Mouse (Mus musculus) intestine, postnatal 0 days (tissue): ENCODE results near the gene Eed. TPM values are rescaled to one million over a fixed set of nuclear protein-coding genes. Genes with fewer than 3 reads are reported as not detected.

Source experiments
- ATAC-seq: fragments of 200-750 bp; cut with Nextera tagmentation; 2 replicates; pipeline ENCODE4 v1.8.0; 2017; ENCODE audit warnings: mild to moderate bottlenecking, moderate TSS enrichment, moderate library complexity
- H3K27ac ChIP-seq: fragments of 300-500 bp; sonication (generic); 2 replicates; pipeline ENCODE4 v1.5.1; 2014; ENCODE audit warnings: mild to moderate bottlenecking, low read depth, low read length, moderate library complexity
- H3K27me3 ChIP-seq: fragments of 300-500 bp; sonication (generic); replicated peaks from 2 replicates; pipeline ENCODE4 v1.6.1; 2014; ENCODE audit warnings: low read length, mixed read lengths; ENCODE audit not compliant: control insufficient read depth, insufficient read depth
- H3K36me3 ChIP-seq: fragments of 300-500 bp; sonication (generic); 2 replicates; pipeline ENCODE4 v1.6.1; 2014; ENCODE audit warnings: mild to moderate bottlenecking, moderate library complexity; ENCODE audit not compliant: control insufficient read depth, insufficient read depth
- H3K4me1 ChIP-seq: fragments of 300-500 bp; sonication (generic); replicated peaks from 2 replicates; pipeline ENCODE4 v1.6.1; 2014; ENCODE audit warnings: antibody characterized with exemption, low read length, mixed read lengths; ENCODE audit not compliant: control insufficient read depth, insufficient read depth
- H3K4me2 ChIP-seq: fragments of 300-500 bp; sonication (generic); replicated peaks from 2 replicates; pipeline ENCODE4 v1.6.1; 2014; ENCODE audit warnings: low read depth, mild to moderate bottlenecking, moderate library complexity
- H3K4me3 ChIP-seq: fragments of 300-500 bp; sonication (generic); 2 replicates; pipeline ENCODE4 v1.5.1; 2014; ENCODE audit warnings: low read depth, low read length
- H3K9ac ChIP-seq: fragments of 300-500 bp; sonication (generic); 2 replicates; pipeline ENCODE4 v1.6.1; 2014; ENCODE audit warnings: mild to moderate bottlenecking, low read depth, low read length
- H3K9me3 ChIP-seq: fragments of 300-500 bp; sonication (generic); 2 replicates; pipeline ENCODE4 v1.6.1; 2016; ENCODE audit warnings: mixed run types; ENCODE audit not compliant: control insufficient read depth
- CTCF ChIP-seq: sonication (generic); IDR thresholded peaks from 2 replicates; pipeline ENCODE4 v1.5.1; 2016; ENCODE audit warnings: low read depth, mild to moderate bottlenecking, control low read depth, antibody characterized with exemption, moderate library complexity
- WGBS: fragments of 180-500 bp; shearing (Covaris S2); extraction: QIAGEN DNeasy Blood & Tissue Kit; methylation state at CpG from one replicate; pipeline ENCODE4 v1.1.7; 2014; 5-methylcytosine and 5-hydroxymethylcytosine counted together
- polyA plus RNA-seq: library from polyadenylated mRNA; unstranded; fragments of >200 nt; fragmentation: Nextera tagmentation; extraction: Ambion mirVana; gene quantifications from 2 replicates; pipeline ENCODE4 v1.2.1, GENCODE M21; 2015

Eed gene
- polyA plus RNA-seq, 1 experiment from 2014 or later, result 33.7 TPM

DNA sequence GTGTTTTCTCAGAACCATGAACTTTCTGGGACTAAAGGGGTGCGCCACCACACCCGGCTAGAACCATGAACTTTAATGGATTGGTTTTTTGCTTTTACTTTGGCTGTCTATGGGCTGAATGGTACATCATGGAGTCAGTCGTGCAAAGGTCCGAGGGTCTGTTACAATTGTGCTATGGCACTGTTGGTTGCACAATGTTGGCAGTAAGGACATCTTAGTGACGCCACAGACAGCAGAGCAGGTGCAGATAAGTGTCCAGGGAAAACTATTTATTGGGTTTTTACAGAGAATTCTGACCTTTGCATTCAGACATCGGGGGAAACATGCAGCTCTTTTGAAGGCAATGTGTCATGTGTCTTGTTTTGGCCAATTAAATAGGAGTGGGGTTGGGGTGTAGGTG, 39.5 kb upstream of the Eed start:
- no peaks in the 10 kb centered on the region for H3K36me3 ChIP-seq
- ATAC-seq, result peak; percentile 64
- H3K4me2 ChIP-seq, result no peak overlapping the region
- H3K4me3 ChIP-seq, result no peak overlapping the region
- no peak overlapping the region for H3K9ac ChIP-seq
- TF ChIP-seq CTCF, result no peak
- H3K27me3 ChIP-seq, result no peaks in the 10 kb centered on the region
- no peaks in the 10 kb centered on the region for H3K4me1 ChIP-seq
- no peaks in the 10 kb centered on the region for H3K9me3 ChIP-seq
- peak overlapping the region; percentile 22 for H3K27ac ChIP-seq
- WGBS, result 61% methylated on average over 6 of the region's 6 CpGs

DNA sequence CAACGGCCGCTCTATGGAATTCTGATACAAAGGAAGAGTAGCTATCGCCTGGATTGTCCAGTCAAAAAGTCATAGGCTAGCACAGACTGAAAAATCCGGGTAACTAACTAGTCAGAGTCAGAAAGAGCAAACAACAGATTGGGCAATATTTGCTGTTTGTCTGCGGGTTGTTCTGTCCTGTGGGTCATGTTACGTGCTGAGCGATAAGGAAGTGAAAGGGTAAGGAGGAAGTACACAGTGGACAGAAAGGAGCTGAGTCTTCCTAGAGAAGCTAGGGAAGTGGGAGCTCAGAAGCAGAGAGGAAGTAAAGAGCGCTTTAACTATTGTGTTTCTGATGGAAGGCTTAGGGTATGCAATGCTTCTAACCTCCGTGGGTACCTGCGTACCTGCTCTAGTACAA, 38.8 kb upstream of the Eed start:
- peak overlapping the region; percentile 22 for H3K27ac ChIP-seq
- no peaks in the 10 kb centered on the region for H3K36me3 ChIP-seq
- no peak for TF ChIP-seq CTCF
- H3K9ac ChIP-seq, result no peak overlapping the region
- 46% methylated on average over 10 of the region's 10 CpGs for WGBS
- H3K4me1 ChIP-seq, result no peaks in the 10 kb centered on the region
- H3K4me2 ChIP-seq, result no peak overlapping the region; the same call in 1 of the 2 replicates
- peak; percentile 83 for ATAC-seq
- no peak overlapping the region for H3K4me3 ChIP-seq
- H3K9me3 ChIP-seq, result no peaks in the 10 kb centered on the region
- no peaks in the 10 kb centered on the region for H3K27me3 ChIP-seq

DNA sequence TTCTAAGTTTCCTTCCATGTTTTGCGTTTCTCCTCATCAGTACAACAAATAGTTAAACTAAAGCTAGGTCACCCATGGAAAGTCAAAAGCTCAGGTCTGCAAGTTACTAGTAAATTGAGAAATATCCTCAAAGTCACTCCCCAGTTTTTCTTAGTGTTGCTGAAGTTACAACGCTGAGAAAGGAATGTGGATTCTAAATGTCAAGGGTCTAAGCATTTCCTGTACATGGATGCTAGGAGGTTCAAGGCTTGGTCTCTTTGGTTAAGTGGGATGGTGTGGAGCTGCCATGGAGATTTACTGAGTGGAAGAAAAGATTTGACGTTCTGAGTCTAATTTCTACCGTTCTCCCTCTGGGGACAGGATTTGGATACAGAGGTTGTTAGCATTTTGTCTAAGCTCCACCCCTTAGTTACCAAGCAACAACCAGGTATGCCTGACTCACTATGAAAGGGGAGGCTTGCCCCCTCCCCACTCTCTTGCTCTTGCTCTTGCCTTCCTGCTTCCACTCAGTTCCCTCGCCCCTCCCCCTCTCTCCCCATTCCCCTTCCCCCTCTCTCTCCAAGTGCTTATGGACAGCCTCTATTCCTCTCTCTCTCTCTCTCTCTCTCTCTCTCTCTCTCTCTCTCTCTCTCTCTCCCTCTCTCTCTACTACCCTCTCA, 36.3 kb upstream of the Eed start:
- Histone ChIP-seq H3K4me2 (no peak overlapping the region), H3K4me1 (no peaks in the 10 kb centered on the region), H3K4me3 (no peak overlapping the region), H3K9ac (no peak overlapping the region), H3K27ac (no peak overlapping the region), H3K9me3 (no peaks in the 10 kb centered on the region), H3K27me3 (no peaks in the 10 kb centered on the region), H3K36me3 (no peaks in the 10 kb centered on the region)
- no peak for ATAC-seq
- 37% methylated on average over 5 of the region's 5 CpGs for WGBS
- TF ChIP-seq CTCF, result no peak

DNA sequence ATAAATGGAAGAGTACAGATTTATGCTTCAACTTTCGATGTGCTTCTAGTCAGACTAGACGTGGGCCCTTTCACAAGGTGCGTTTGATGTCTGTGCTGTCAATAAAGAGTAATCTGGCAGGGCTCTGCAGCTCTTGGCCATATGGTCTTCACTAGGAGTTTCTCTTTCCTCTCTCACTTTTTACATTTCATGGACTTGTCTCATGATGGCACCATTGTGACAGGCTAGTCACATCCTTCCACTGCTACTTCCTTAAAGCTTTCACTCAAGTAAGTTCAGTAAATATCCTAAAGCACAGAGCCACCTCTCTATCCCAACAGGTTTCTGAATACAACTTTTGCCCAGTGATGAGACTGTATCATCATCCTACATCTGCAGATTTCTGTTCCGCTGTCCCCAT, 35.7 kb upstream of the Eed start:
- Histone ChIP-seq H3K4me1 (no peaks in the 10 kb centered on the region), H3K27ac (no peak overlapping the region), H3K27me3 (no peaks in the 10 kb centered on the region), H3K9ac (no peak overlapping the region), H3K36me3 (no peaks in the 10 kb centered on the region), H3K4me3 (no peak overlapping the region), H3K9me3 (no peaks in the 10 kb centered on the region), H3K4me2 (no peak overlapping the region)
- 66% methylated on average over 4 of the region's 4 CpGs for WGBS
- no peak for ATAC-seq
- peak; percentile 72 for TF ChIP-seq CTCF

DNA sequence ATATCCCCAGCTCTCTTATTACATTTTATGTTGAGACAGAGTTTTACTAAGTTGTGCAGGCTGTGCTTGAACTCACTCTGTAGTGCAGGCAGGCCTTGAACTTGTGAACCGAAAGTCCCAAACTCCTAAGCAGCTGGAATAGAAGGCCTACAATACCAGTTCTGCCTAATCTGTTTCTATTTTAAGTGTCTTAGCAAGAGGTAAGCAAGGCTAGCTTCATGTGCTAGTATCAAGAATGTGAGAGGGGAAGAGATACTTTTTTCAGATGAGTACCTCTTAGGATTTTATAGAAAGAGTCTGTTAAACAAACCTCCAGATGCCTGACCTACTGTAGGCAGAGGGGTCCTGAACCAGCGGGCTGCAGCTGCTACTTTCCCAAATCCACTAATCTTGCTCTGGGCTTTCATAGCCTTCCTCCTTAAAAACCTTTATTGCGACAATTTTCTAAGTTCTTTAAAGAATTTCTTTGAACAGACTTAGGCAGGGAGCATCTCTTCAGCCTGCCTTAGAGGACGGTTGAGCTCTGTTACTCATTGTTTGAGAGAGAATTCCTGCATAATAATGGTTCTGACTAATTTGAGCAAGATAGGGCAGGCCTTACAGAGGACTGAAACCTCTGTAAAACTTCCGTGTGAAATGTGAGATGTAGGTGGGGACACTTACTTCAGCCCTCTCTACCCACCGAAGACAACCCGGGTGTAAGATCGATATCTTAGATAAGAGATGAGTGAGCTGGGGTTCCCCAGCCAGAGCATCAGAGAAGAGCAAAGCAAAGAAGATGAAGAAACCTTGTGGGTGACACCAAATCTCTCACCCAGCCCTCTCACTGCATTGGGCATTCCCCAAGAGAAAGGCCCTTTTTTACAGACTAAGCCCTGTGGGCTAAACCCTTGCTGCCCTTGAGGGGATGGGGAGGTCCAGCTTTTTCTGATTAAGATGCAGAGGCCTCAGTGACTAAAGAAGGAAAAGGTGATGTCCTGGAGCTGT, 26.2 kb upstream of the Eed start:
- no peak for TF ChIP-seq CTCF
- Histone ChIP-seq H3K36me3 (no peaks in the 10 kb centered on the region), H3K4me1 (no peaks in the 10 kb centered on the region), H3K4me3 (no peak overlapping the region), H3K9ac (no peak overlapping the region), H3K4me2 (no peak overlapping the region), H3K27me3 (no peaks in the 10 kb centered on the region), H3K27ac (no peak overlapping the region), H3K9me3 (no peaks in the 10 kb centered on the region)
- 52% methylated on average over 8 of the region's 8 CpGs for WGBS
- no peak for ATAC-seq

DNA sequence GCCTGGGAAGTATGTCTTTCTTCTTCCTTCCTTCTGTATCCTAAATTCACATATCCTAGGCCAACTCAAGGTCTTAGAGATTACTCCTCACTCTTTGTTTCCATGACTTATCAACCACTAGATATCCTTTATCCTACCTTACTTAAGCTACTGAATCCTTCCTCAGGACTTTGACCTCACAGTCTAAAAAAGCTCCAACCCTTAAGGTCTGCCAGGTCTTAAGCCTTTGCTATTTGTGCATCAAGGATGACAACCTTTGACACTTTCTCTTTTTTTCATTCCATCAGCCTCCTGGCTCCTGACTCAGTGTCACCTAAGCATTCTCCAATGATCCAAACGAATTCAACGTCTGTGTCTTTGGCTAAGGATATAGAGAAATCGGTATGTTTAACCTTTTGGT, 24.0 kb upstream of the Eed start:
- Histone ChIP-seq H3K36me3 (no peaks in the 10 kb centered on the region), H3K4me2 (no peak overlapping the region), H3K27me3 (no peaks in the 10 kb centered on the region), H3K4me1 (no peaks in the 10 kb centered on the region), H3K9me3 (no peaks in the 10 kb centered on the region), H3K9ac (no peak overlapping the region), H3K4me3 (no peak overlapping the region), H3K27ac (no peak overlapping the region)
- WGBS, result 94% methylated on average over 3 of the region's 3 CpGs
- ATAC-seq, result no peak
- no peak for TF ChIP-seq CTCF
